Mouse (Mus musculus) stomach, postnatal 0 days (tissue): ENCODE measurements around the gene Pecr.

ENCODE experiments used
- CTCF ChIP-seq: IDR thresholded peaks from 2 replicates; pipeline ENCODE4 v1.5.1; 2016; ENCODE audit warnings: antibody characterized with exemption, low read depth, mild to moderate bottlenecking, moderate library complexity
- EP300 ChIP-seq: optimal IDR thresholded peaks from 2 replicates; pipeline ENCODE3; 2016; ENCODE audit warnings: antibody characterized with exemption

DNA sequence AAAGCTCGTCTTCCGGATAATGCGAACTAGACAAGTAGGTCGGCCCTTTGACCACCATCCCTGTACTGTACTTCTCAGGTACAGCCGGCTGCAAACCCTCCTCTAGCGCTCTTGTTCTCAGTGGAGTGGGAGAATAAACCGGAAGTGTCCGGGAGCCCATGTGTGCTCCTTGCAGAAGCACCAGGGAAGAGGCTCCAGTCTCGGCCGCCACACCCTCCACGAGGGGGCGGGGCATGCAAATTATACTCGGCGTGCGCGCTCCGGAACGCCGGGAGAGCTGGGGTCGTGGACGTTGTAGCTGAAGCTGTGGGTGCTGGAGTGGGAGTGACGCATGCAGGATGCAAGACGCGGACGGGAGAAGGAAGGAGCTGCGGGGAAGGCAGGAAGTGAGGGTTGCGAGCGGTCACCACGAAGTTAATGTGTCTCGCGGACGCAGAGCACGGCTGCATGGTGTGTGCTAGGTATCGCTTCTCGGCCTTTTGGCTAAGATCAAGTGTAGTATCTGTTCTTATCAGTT, 29.5 kb downstream of the Pecr start:
- TF ChIP-seq CTCF (peak; percentile 43), EP300 (no peak)
